ENCODE assay signal across 8 mouse cellular contexts in the genomic region with DNA sequence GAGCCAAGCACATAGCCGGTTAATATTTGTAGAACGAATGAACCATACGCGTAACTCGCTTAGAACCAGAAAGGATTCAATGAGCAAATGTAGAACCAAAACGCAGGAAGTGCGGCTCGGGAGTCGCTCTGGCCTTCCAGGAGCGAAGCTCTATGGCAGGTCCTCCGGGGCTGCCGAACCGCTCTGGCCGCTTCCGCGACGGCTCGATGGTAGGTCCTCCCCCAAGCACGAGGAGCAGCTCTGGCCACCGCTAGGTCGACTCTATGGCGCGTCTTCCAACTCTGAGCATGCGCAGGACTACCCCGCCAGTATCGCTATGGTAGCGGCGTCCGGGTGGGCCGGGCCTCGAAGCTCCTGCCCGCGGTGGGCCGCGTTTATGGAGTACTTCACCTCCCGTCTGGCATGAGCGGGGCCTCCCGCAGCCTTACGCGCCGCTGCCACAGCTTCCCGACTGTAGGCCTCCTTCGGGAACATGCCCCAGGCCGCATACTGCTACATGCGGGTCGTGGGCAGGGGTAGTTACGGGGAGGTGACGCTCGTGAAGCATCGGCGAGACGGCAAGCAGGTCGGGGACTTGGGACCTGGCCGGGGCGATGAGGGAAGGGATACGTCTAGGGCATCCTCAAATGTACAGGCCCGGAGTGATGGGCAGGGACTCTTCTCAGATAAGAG. TPM values are rescaled to one million over a fixed set of nuclear protein-coding genes. Genes with fewer than 3 reads are reported as not detected.
A peak's percentile ranks its signal among the peaks of the same experiment; 100 is the strongest.
DNase-seq lines count a peak whose midpoint lies in the region; ATAC-seq and TF ChIP-seq lines count a peak whose summit lies in the region.

Nek4 (plus strand) TSS at position 224 of the 672 bp plus-strand sequence.

- peak within 1 kb of the TSS; percentile 84 for H3K4me3 ChIP-seq in embryonic facial prominence, embryonic 13.5 days
- peak within 1 kb of the TSS; percentile 96 for H3K4me3 ChIP-seq in kidney, adult 2 months (ENCODE audit: insufficient read depth, low read depth, low read length)
- H3K4me3 ChIP-seq in limb, embryonic 12.5 days (replicated peaks): peak within 1 kb of the TSS; percentile 64
- peak within 1 kb of the TSS; percentile 85 for H3K4me3 ChIP-seq in midbrain, embryonic 15.5 days
- H3K4me3 ChIP-seq in spleen, adult 2 months (ENCODE audit: extremely low read depth, insufficient read depth, insufficient read length): peak within 1 kb of the TSS; percentile 78

- peak within 1 kb of the TSS; percentile 77 for H3K27ac ChIP-seq in embryonic facial prominence, embryonic 13.5 days
- peak within 1 kb of the TSS; percentile 58 for H3K27ac ChIP-seq in kidney, adult 2 months (ENCODE audit: insufficient read depth, low read depth, low read length)
- H3K27ac ChIP-seq in limb, embryonic 12.5 days: peak within 1 kb of the TSS; percentile 74
- H3K27ac ChIP-seq in midbrain, embryonic 15.5 days: peak within 1 kb of the TSS; percentile 82
- peak within 1 kb of the TSS; percentile 16 for H3K27ac ChIP-seq in spleen, adult 2 months (ENCODE audit: insufficient read depth, low read length)

- peaks cover 7% of the 10 kb centered on the region for H3K4me1 ChIP-seq in embryonic facial prominence, embryonic 13.5 days
- peaks cover 3% of the 10 kb centered on the region; the same call in 1 of the 2 replicates for H3K4me1 ChIP-seq in kidney, adult 2 months (ENCODE audit: control insufficient read depth, insufficient read depth, low read length)
- peaks cover 4% of the 10 kb centered on the region; the same call in 1 of the 2 replicates for H3K4me1 ChIP-seq in limb, embryonic 12.5 days (replicated peaks)
- peaks cover 14% of the 10 kb centered on the region for H3K4me1 ChIP-seq in midbrain, embryonic 15.5 days
- peaks cover 3% of the 10 kb centered on the region; the same call in 1 of the 2 replicates for H3K4me1 ChIP-seq in spleen, adult 2 months (ENCODE audit: control insufficient read depth, insufficient read depth, insufficient read length)

- peak within 1 kb of the TSS; percentile 74 for H3K4me2 ChIP-seq in embryonic facial prominence, embryonic 13.5 days
- peak within 1 kb of the TSS; percentile 71 for H3K4me2 ChIP-seq in limb, embryonic 12.5 days
- peak within 1 kb of the TSS; percentile 63 for H3K4me2 ChIP-seq in midbrain, embryonic 15.5 days

- TF ChIP-seq POLR2A in kidney, adult 2 months (IDR thresholded peaks at IDR 0.05; ENCODE audit: low read depth, low read length): no peak
- peak; percentile 9; the same call in 1 of the 2 replicates for TF ChIP-seq POLR2A in spleen, adult 2 months (IDR thresholded peaks at IDR 0.05; ENCODE audit: low read depth, low read length)

- DNase-seq in 3134 (ENCODE audit: extremely low read depth, insufficient read length, low spot score): peak; percentile 93
- DNase-seq in adrenal gland, postnatal 36 days: peak; percentile 96 to 98
- DNase-seq in heart, adult 18-20 months: peak; percentile 97 to 99
- peak; percentile 98 for DNase-seq in kidney, adult 2 months
- DNase-seq in spleen, adult 2 months (ENCODE audit: low read depth in 1 of 2, low spot score in 2 of 2): peak; percentile 93 to 95

- ATAC-seq in embryonic facial prominence, embryonic 13.5 days (ENCODE audit: insufficient number of reproducible peaks, insufficient read depth, low FRiP score, low TSS enrichment, low read depth): peak; percentile 98
- peak; percentile 99 for ATAC-seq in limb, embryonic 12.5 days (ENCODE audit: insufficient number of reproducible peaks, insufficient read depth, low FRiP score, low TSS enrichment, low read depth)
- ATAC-seq in midbrain, embryonic 15.5 days (replicated peaks): peak; percentile 99

- H3K9ac ChIP-seq in embryonic facial prominence, embryonic 13.5 days: peak within 1 kb of the TSS; percentile 89
- peak within 1 kb of the TSS; percentile 74 for H3K9ac ChIP-seq in limb, embryonic 12.5 days (replicated peaks)
- peak within 1 kb of the TSS; percentile 79 for H3K9ac ChIP-seq in midbrain, embryonic 15.5 days

- peaks cover 14% of the 10 kb centered on the region for H3K36me3 ChIP-seq in embryonic facial prominence, embryonic 13.5 days
- no peaks in the 10 kb centered on the region for H3K36me3 ChIP-seq in kidney, adult 2 months (ENCODE audit: control insufficient read depth, insufficient read depth, low read length)
- H3K36me3 ChIP-seq in limb, embryonic 12.5 days: peaks cover 8% of the 10 kb centered on the region
- H3K36me3 ChIP-seq in midbrain, embryonic 15.5 days (replicated peaks): 0 out of 2 replicates have a peak, but pooled peaks cover 3% of the 10 kb centered on the region
- no peaks in the 10 kb centered on the region for H3K36me3 ChIP-seq in spleen, adult 2 months (ENCODE audit: control insufficient read depth, insufficient read depth, low read length)

- H3K27me3 ChIP-seq in embryonic facial prominence, embryonic 13.5 days: 0 out of 2 replicates have a peak, but pooled peaks cover 6% of the 10 kb centered on the region
- H3K27me3 ChIP-seq in kidney, adult 2 months (replicated peaks; ENCODE audit: control insufficient read depth, insufficient read depth, low read length): no peaks in the 10 kb centered on the region
- 0 out of 2 replicates have a peak, but pooled peaks cover 3% of the 10 kb centered on the region for H3K27me3 ChIP-seq in limb, embryonic 12.5 days
- H3K27me3 ChIP-seq in midbrain, embryonic 15.5 days (replicated peaks): no peaks in the 10 kb centered on the region
- H3K27me3 ChIP-seq in spleen, adult 2 months (ENCODE audit: control insufficient read depth, insufficient read depth, low read length): no peaks in the 10 kb centered on the region

- no peaks in the 10 kb centered on the region for H3K9me3 ChIP-seq in embryonic facial prominence, embryonic 13.5 days
- H3K9me3 ChIP-seq in limb, embryonic 12.5 days: no peaks in the 10 kb centered on the region
- H3K9me3 ChIP-seq in midbrain, embryonic 15.5 days: no peaks in the 10 kb centered on the region

- 0% methylated on average over 57 of the region's 57 CpGs for WGBS in embryonic facial prominence, embryonic 13.5 days
- under 1% methylated on average over 57 of the region's 57 CpGs for WGBS in kidney, adult 2 months
- under 1% methylated on average over 57 of the region's 57 CpGs for WGBS in limb, embryonic 12.5 days
- under 1% methylated on average over 57 of the region's 57 CpGs for WGBS in midbrain, embryonic 15.5 days
- WGBS in spleen, adult 2 months: under 1% methylated on average over 57 of the region's 57 CpGs

- 0 out of 2 replicates have a peak, but pooled peaks have one; percentile 26 for TF ChIP-seq CTCF in kidney, adult 2 months (conservative IDR thresholded peaks at IDR 0.05; ENCODE audit: insufficient read depth, insufficient read length, low read depth, low read length)
- no peak for TF ChIP-seq CTCF in spleen, adult 2 months (IDR thresholded peaks at IDR 0.05; ENCODE audit: extremely low read depth, insufficient read depth, insufficient read length, insufficient replicate concordance)

RNA-seq across cellular contexts. Expression of gene Nek4, which starts in this region (rescaled TPM):
- total RNA-seq in adrenal gland, postnatal 36 days (2021): 10 to 100 TPM; 11.2 to 12.6 TPM
- polyA plus RNA-seq in embryonic facial prominence, embryonic 13.5 days (2015; fragmentation: Nextera tagmentation; extraction: Ambion mirVana): 15.3 TPM in 2 replicates
- 1 to 10 TPM; 4.8 TPM for total RNA-seq in heart, adult 18-20 months (2021)
- 5.3 and 6.2 TPM in 2 replicates for polyA plus RNA-seq in kidney, adult 2 months (2012; rRNA removed)
- polyA plus RNA-seq in limb, embryonic 12.5 days (2016; fragmentation: Nextera tagmentation; extraction: Ambion mirVana): 17.2 and 18.8 TPM in 2 replicates
- polyA plus RNA-seq in midbrain, embryonic 15.5 days (2015; fragmentation: Nextera tagmentation; extraction: Ambion mirVana): 17.2 and 18.1 TPM in 2 replicates
- polyA plus RNA-seq in spleen, adult 2 months (2012; rRNA removed): 1.7 and 2.0 TPM in 2 replicates

Comparison
In these comparisons a context has a peak if more than half of its experiments do, and no peak if none do; other contexts are left out.
1. Peak in every context shown above with its lines: DNase-seq, ATAC-seq, H3K4me3 ChIP-seq and H3K27ac ChIP-seq.
2. H3K27ac ChIP-seq: peak in every context shown above with its lines; median percentile 82 in midbrain, embryonic 15.5 days; 77 in embryonic facial prominence, embryonic 13.5 days; 74 in limb, embryonic 12.5 days; 58 in kidney, adult 2 months; 16 in spleen, adult 2 months.